Mouse (Mus musculus) layer of hippocampus, adult 9-10 months (tissue): ENCODE data around the gene Bcl6b.
A peak's percentile ranks its signal among the peaks of the same experiment; 100 is the strongest.

Experiments
- DNase-seq: peaks from one replicate; pipeline ENCODE4 v3.0.0; 2022; ENCODE audit warnings: low spot score

Bcl6b gene

DNA sequence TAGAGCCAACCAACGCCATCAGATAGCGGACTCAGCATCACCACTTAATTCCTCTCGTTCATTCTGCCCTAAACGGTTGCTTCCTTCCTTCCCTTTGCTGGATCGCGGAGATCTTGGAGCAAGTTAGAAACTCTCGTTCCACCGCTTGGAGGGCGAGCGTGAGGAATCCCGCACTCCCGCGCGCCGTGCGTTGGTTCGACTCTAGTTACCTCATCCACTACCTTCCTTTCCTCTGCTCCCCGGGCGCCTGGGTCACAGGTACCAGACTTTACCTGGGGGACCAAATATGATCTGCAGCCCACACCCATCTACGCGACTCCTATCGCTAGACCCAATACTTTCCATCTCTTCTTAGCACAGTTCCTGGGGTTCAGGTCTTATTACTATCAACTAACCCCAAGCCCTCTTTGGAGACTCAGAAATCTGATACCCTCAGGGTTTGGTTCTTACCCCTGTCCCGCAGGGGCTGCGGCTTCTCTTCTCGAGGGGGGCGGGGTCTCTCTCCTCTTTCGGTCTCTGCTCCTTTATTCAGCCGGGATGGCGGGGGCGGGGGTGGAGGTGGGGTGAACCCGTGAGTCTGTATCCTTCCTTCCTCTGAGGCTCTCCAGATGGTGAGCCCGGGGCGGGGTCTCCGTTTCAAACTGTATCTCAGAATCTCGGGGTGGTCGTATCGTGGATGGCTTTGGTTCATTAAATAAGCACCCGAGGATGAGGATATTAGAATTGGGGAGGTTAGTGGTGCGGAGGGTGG, at the start of gene Bcl6b:
Bcl6b (minus strand) TSS at position 539 of the 751 bp plus-strand sequence.
- DNase-seq: no peak

- DNase-seq: no peak
Measured at GRCm38 (mm10) chr11:70278961-70279360, 49.4 kb upstream of the Bcl6b start.

- no peak for DNase-seq
Measured at GRCm38 (mm10) chr11:70271641-70272040, 42.0 kb upstream of the Bcl6b start.

- DNase-seq: no peak
Measured at GRCm38 (mm10) chr11:70266405-70266804, 36.8 kb upstream of the Bcl6b start.

- DNase-seq: no peak
Measured at GRCm38 (mm10) chr11:70265819-70266218, 36.2 kb upstream of the Bcl6b start.

DNA sequence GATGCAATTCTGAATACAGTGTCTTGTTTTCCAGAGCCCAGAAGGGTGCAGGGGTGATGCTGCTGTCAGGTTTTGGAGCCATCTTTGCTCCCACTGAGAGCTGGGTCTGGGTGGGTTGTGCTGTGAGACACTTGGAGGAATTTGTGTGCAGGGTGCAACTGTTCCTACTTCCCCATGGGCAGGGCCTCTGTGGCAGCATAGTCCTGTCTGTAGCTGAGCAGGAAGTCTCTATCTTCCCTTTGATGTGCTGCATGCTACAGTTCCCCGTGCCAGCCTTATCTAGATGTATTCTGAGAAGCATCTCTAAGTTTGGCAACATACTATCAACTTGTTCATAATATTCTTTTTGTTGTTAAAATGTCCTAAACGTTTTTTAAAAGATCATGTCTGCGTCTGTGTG, 35.7 kb upstream of the Bcl6b start:
- DNase-seq: no peak

DNA sequence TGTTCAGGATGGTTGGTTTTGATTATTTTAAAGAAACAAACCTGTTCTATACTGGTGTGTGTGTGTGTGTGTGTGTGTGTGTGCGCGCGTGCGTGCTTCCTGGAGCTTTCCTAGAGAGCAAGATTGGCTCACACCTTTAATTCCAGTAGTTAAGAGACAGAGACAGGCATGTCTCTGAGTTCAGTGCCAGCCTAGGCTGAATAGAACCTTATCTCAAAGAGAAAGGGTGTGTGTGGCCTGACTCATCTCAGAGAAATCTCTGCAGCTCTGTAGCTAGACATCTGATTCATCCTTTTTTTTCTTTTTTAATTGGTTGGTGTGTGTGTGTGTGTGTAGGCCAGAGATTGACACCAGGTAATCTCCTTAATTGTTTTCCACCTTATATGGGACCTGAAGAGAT, 29.4 kb upstream of the Bcl6b start:
- DNase-seq: no peak

DNA sequence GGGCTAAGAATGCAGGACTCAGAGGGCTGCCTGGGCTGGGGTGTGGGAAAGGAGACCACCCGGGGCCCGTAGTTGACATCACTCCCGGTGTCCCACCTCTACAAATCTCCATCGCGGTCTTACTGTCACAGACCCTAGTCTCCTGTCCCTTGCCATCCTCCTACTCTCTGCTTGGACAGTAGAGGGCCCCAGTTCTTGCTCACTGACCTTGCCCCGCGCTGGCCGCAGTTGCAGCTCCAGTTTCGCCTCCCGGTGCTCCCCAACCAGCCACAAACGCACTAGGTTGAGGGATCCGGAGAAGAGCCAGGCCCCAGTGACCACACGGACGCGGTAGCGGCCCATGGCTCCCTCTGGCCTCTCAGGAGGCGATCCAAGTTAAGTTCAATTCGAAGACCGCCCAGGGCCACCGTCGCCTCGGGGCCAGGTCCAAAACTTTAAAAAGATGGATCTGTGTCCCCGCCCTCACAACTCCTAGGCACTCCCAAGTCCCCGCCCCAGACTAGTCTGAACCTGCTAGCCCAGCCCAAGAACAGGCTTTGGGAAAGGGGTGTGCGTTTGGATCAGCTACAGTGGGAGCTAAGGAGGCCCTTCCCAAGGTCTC, 25.4 kb upstream of the Bcl6b start, which contains the start of gene Alox12:
Alox12 (minus strand) TSS at position 423 of the 601 bp plus-strand sequence.
- no peak for DNase-seq

DNA sequence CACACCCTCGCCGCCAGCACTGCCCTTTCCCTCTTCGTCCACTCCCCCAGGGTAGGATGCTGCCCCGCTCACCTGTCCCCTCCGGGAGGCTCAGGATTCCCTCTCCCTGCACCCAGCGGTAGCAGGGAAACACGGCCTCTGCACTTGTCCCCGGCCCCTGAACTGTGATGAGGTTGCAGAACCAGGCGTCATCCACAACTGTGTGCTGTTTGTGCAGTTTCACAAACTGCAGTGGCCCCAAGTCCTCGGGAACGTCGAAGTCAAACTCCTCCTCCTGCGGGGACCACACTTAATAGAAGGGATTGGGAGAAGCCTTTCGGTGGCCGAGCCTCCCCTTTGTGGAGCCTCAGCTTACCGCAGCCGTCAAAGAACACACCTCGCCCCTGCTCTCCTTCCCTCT, 24.7 kb upstream of the Bcl6b start:
- no peak for DNase-seq

DNA sequence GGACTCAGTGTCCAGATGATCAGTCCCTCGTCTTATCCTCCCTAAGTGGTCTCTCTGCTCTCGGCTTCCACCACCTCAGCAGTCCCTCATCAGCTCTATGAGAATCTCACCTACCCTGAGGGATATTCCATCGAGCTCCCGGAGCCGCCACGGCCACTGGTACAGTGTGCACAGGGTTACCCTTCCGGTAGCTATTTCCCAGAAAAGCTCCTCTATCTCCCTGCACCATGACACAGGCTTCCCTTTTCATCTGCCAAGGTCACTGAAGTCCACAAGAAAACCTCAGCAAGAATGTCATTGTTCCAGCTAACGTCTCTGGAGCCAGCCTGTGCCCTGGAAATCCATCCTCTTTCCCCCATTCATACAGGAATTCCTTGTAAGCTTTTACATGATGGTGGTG, 22.3 kb upstream of the Bcl6b start:
- DNase-seq: no peak

DNA sequence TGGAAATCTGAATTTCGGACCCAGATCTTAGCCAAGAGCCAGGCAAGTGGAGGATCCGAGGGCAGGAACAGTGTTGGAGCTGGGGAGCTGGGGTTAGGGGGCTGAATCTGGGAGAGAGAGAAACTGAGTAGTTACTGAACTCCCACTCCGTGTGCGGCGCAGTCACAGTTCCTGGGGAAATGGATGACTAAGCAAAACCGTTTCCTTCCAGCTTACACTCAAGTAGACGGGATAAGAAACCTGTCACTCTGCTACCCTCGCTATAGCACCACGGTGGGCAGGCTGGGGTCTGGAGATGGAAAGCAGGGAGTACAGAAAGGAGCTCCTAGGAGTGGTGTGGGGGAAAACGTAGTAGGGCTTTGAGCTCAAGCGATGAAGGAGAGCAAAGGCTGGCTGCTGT, 20.6 kb upstream of the Bcl6b start:
- DNase-seq: no peak

- DNase-seq: no peak
Measured at GRCm38 (mm10) chr11:70247136-70247845, 17.7 kb upstream of the Bcl6b start.

GRCm38 (mm10) chr11:70242591-70242990, 13.0 kb upstream of the Bcl6b start:
- no peak for DNase-seq

GRCm38 (mm10) chr11:70239541-70240279, 10.1 kb upstream of the Bcl6b start, which contains the start of the genes Gm21988 and Rnasek:
Gene Gm21988, minus strand, starts transcription at chr11:70239830.
Gene Rnasek, minus strand, starts transcription at chr11:70239842.
- peak; percentile 93 for DNase-seq

DNA sequence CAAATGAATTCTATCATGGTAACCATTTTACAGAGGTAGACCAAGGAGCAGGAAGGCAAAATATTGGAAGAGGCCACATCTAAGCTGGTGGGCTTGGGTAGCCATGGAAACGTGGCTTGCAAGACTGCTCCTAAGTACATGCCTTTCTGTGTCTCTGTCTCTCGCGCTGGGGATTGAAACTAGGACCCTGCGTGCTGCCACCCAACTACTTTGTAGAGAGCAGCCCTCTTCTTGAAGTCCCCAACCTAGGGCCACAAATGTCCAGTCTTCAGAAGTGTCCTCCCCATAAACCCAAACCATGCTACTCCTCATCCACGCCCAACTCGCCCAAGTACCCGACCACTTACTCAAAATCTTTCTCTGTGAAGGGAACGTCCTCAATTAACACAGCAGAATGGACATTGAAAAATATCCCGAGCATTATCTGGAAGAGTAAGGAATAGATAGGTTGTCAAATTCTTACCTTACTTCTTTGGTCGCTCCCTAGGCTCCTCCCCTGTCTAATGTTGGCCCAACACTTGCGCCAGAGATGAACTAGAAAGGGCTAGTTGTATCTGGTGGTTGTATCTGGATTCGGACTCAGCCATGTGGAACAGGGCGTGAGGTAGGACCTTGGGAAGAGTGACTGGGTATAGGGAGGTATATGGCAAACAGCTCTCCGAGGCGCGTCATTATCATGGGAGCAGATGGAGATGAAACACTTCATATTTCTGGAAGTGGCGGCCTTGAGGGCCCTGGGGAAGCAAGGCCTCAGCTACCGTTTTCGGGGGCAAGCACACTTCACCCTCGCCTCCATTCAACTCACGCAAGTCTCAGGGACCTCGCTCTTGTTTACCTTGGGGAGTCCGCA, 9.2 kb upstream of the Bcl6b start:
- no peak for DNase-seq

DNA sequence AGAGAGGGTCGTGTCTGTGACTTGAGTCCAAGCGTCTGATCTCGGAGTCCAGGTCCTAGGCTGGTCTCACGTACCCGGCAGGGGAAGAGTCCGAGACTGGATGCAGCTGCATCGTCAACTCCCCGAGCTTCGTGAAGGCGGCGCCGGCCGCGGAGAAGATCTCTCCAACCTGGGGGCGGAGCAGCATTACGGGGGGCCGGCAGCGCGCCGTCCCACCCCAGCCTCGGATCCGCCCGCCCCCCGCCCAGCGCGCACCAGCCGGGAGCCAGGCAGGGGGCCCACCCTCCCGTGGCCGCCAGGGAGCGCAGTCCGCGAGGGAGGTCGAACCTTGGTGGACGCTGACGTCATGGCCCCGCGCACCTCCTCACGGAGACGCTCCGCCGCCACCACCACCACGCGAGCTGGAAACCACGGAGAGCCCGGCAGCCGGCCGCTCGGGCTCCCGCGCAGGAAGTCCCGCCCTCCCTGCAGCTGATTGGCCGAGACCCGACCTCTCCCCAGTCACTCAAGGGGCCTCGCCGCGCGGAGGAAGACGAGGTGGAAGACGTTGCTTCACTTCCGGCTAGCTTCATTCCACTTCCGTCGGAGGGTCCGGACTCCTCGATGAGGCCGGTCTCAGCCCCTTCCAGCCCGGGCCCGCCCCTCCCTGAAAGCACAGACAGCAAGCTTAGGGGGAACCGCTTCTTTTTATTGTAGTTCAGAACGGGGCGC, 8.0 kb upstream of the Bcl6b start, which contains the start of gene 0610010K14Rik:
0610010K14Rik (minus strand) TSS at position 458 of the 711 bp plus-strand sequence.
- DNase-seq: peak; percentile 80

- no peak for DNase-seq
Measured at GRCm38 (mm10) chr11:70236717-70237116, 7.1 kb upstream of the Bcl6b start.

DNA sequence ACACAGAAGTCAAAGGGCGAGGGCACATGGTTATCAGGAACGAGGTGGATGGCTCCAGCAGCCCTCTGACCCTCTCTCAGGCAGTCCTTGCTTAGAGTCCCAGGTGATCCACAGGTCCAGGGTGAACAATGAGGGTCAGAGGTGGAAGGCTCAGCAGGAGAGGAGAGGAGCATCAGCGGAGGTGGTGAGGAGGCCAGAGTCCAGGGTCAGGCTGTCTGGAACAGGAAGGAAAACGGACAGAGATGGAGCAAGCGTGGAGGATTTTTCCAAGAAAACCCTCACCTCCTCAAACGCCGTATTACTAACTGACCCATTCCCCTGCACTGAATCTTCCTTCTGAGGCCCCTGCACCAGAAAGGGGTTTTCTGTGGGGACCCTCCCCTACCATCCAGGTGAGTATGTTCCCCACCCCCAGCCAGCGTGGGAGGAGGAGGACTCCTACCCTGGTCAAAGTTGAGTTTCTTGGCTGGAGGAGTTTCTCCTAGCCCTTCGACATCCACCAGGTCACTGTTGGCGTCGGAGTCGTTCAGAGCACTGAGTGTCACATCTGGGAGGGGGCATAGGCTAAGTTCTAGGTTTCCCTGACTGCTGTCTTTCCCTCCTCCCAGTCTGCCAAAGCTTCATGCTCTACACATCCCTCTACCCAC, 5.8 kb upstream of the Bcl6b start:
- DNase-seq: no peak

DNA sequence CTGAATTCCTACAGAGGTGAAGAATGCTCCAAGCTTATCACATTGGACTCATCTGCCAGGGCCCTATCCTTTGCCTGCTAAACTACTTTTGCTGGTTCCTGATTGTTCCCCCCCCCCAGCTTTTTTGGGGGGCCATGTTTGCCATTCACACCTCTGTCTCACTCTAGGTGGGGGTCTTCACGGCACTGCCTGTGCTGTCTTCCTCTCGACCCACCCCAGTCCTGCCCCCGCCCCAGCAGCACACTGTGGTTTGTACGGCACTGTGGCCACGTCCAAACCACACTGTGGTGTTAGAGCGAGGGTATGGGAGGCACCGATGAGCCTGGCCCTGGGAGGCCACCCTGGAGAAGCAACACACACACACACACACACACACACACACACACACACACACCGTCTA, 4.9 kb upstream of the Bcl6b start:
- no peak for DNase-seq

DNA sequence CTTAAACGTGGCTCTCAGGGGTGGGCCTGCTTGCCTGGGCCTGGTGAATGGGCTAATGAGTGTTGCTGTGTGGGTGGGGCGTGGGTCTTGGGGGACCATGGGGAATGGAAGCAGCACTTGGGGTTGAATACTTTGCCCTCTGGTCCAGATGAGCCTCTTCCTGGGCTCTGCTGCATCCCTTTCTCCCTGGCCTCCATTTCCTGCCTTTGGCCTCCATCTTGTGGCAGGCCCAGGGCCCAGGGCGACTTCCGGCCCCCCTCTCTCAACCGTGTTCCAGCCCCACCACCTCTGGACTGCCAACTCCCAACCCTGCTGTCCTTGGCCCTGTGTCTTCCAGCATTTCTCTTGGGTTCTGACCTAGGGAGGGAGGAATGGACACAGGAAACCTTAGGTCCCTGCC, 4.4 kb upstream of the Bcl6b start:
- DNase-seq: no peak
